Mouse (Mus musculus): ENCODE data around the gene Pwp2.

- no peak for TF ChIP-seq POLR2A (IDR thresholded peaks at IDR 0.05; ENCODE audit: low read depth, low read length)
- TF ChIP-seq CTCF (IDR thresholded peaks at IDR 0.05; ENCODE audit: extremely low read depth, insufficient read length, insufficient replicate concordance, low read depth, low read length), result no peak
These were observed 39.2 kb upstream of the Pwp2 start for GRCm38 (mm10) chr10:78224136-78224535.

Measured in small intestine, adult 2 months (tissue).